Comparison of ENCODE assay signal across 8 mouse cellular contexts in the genomic region with DNA sequence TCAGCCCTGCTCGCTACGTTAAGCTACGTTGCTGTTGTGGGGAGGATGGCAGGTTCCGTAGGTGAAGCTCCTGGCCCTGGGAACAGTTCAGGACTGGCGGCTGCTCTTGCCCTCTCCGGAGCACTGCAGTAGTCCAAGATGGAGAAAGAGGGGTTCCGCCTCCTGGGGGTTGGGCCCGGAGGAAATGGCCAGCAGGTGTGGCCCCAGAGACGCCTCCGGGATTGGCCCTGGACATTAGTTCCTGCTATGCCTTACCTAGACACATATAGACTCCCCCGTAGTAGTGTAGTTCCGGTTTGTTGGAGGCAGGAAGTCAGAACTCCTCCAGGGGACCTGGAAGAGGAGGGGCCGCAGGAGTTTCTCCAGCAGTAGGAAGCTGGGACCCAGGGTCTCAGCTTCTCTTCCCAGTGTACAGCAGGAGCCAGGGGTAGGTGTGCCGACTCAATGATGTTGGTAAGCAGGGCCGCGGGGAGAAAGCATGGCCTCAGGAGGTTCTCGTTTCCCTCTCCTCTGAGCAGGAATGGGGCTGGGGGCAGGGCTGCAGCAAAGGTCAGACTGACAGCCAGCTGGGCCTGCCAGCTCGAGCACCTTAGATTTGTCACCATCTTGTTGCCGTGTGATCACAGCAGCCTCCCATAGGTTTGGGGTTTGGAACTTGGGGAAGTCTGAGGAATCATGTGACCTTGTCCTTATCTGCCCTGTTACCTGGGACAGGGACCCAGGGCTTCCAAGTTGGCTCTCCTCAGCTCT. TPM values are rescaled to one million over a fixed set of nuclear protein-coding genes. Genes with fewer than 3 reads are reported as not detected.
DNase-seq lines count a peak whose midpoint lies in the region; ATAC-seq and TF ChIP-seq lines count a peak whose summit lies in the region.

No protein-coding gene starts in this region.

- 72% methylated on average over 19 of the region's 19 CpGs for WGBS in hindbrain, embryonic 15.5 days
- WGBS in lung, embryonic 15.5 days: 34% methylated on average over 19 of the region's 19 CpGs

- H3K9ac ChIP-seq in hindbrain, embryonic 15.5 days: no peak overlapping the region
- H3K9ac ChIP-seq in lung, embryonic 15.5 days: peak overlapping the region; percentile 16

- no peak for TF ChIP-seq CTCF in G1E (IDR thresholded peaks at IDR 0.05; ENCODE audit: low read depth, low read length)

- peaks cover 30% of the 10 kb centered on the region for H3K4me1 ChIP-seq in G1E (ENCODE audit: insufficient read depth, low read depth, low read length)
- H3K4me1 ChIP-seq in hindbrain, embryonic 15.5 days (replicated peaks): peaks cover 35% of the 10 kb centered on the region
- peaks cover 67% of the 10 kb centered on the region for H3K4me1 ChIP-seq in lung, embryonic 15.5 days

- no peaks in the 10 kb centered on the region for H3K9me3 ChIP-seq in G1E (replicated peaks)
- H3K9me3 ChIP-seq in hindbrain, embryonic 15.5 days: no peaks in the 10 kb centered on the region
- H3K9me3 ChIP-seq in lung, embryonic 15.5 days: no peaks in the 10 kb centered on the region

- H3K27me3 ChIP-seq in G1E (ENCODE audit: insufficient read depth, low read length): peaks cover 10% of the 10 kb centered on the region; the same call in 1 of the 2 replicates
- H3K27me3 ChIP-seq in hindbrain, embryonic 15.5 days: no peaks in the 10 kb centered on the region
- H3K27me3 ChIP-seq in lung, embryonic 15.5 days: no peaks in the 10 kb centered on the region

- 0 out of 2 replicates have a peak overlapping the region, but pooled peaks have one; percentile 13 for H3K4me3 ChIP-seq in G1E (ENCODE audit: low read depth, low read length)
- no peak overlapping the region for H3K4me3 ChIP-seq in hindbrain, embryonic 15.5 days
- H3K4me3 ChIP-seq in lung, embryonic 15.5 days: peak overlapping the region; percentile 7; the same call in 1 of the 2 replicates

- H3K36me3 ChIP-seq in G1E (replicated peaks): peaks cover 38% of the 10 kb centered on the region
- 0 out of 2 replicates have a peak, but pooled peaks cover 3% of the 10 kb centered on the region for H3K36me3 ChIP-seq in hindbrain, embryonic 15.5 days
- H3K36me3 ChIP-seq in lung, embryonic 15.5 days: peaks cover 32% of the 10 kb centered on the region

- peak overlapping the region; percentile 50; the same call in 1 of the 2 replicates for H3K27ac ChIP-seq in hindbrain, embryonic 15.5 days (replicated peaks)
- peak overlapping the region; percentile 91 for H3K27ac ChIP-seq in lung, embryonic 15.5 days

- DNase-seq in heart, adult 11 months: peak; percentile 96
- DNase-seq in heart, adult 18-20 months: no peak
- no peak for DNase-seq in G1E (ENCODE audit: low spot score)
- DNase-seq in yolk sac, embryonic 10.5 days (ENCODE audit: low spot score): peak; percentile 83
- no peak for DNase-seq in cerebellum, postnatal 14 days
- no peak for DNase-seq in testis, postnatal 14 days (ENCODE audit: low spot score)

- ATAC-seq in G1E (ENCODE audit: extremely low read depth, insufficient number of reproducible peaks, low FRiP score, poor library complexity, severe bottlenecking): no peak
- ATAC-seq in hindbrain, embryonic 15.5 days (ENCODE audit: low FRiP score, low read depth): no peak
- no peak for ATAC-seq in lung, embryonic 15.5 days (ENCODE audit: borderline replicate concordance, extremely low read depth, low FRiP score, low TSS enrichment)

- no peak overlapping the region for H3K4me2 ChIP-seq in hindbrain, embryonic 15.5 days
- peak overlapping the region; percentile 46 for H3K4me2 ChIP-seq in lung, embryonic 15.5 days

RNA-seq across cellular contexts. Expression of a gene that starts 16.5 kb away (rescaled TPM):
- 100 to 1,000 TPM; 624 to 648 TPM for total RNA-seq in heart, adult 18-20 months (2021)
- 870 and 980 TPM in 2 replicates for total RNA-seq in G1E (2014; fragmentation: Nextera tagmentation)
- 1,362 and 1,673 TPM in 2 replicates for total RNA-seq in G1E (2017)
- 712 and 915 TPM in 2 replicates for polyA plus RNA-seq in G1E (2012)
- 801 and 847 TPM in 2 replicates for polyA plus RNA-seq in hindbrain, embryonic 15.5 days (2015; fragmentation: Nextera tagmentation; extraction: Ambion mirVana)
- polyA plus RNA-seq in lung, embryonic 15.5 days (2015; fragmentation: Nextera tagmentation; extraction: Ambion mirVana): 1,589 and 1,600 TPM in 2 replicates

RNA-seq across cellular contexts. Expression of a gene that starts 22.2 kb away (rescaled TPM):
- 10 to 100 TPM; 39.1 to 41.5 TPM for total RNA-seq in heart, adult 18-20 months (2021)
- total RNA-seq in G1E (2014; fragmentation: Nextera tagmentation) (78.5 and 96.0 TPM in 2 replicates), G1E (2017) (44.6 and 45.7 TPM in 2 replicates)
- 137 and 158 TPM in 2 replicates for polyA plus RNA-seq in G1E (2012)
- 40.6 and 44.4 TPM in 2 replicates for polyA plus RNA-seq in hindbrain, embryonic 15.5 days (2015; fragmentation: Nextera tagmentation; extraction: Ambion mirVana)
- polyA plus RNA-seq in lung, embryonic 15.5 days (2015; fragmentation: Nextera tagmentation; extraction: Ambion mirVana): 35.6 and 40.0 TPM in 2 replicates

RNA-seq across cellular contexts. Expression of a gene that starts 36.3 kb away (rescaled TPM):
- total RNA-seq in heart, adult 18-20 months (2021): 10 to 100 TPM; 34.0 to 35.1 TPM
- 17.8 and 25.8 TPM in 2 replicates for total RNA-seq in G1E (2014; fragmentation: Nextera tagmentation)
- 12.0 and 14.2 TPM in 2 replicates for total RNA-seq in G1E (2017)
- 62.9 and 63.3 TPM in 2 replicates for polyA plus RNA-seq in G1E (2012)
- polyA plus RNA-seq in hindbrain, embryonic 15.5 days (2015; fragmentation: Nextera tagmentation; extraction: Ambion mirVana): 22.0 and 24.3 TPM in 2 replicates
- polyA plus RNA-seq in lung, embryonic 15.5 days (2015; fragmentation: Nextera tagmentation; extraction: Ambion mirVana): 57.1 and 58.6 TPM in 2 replicates

RNA-seq across cellular contexts. Expression of a gene that starts 58.3 kb away (rescaled TPM):
- 10 to 100 TPM; 13.6 to 19.5 TPM for total RNA-seq in heart, adult 18-20 months (2021)
- total RNA-seq in G1E (2014; fragmentation: Nextera tagmentation) (27.5 and 29.7 TPM in 2 replicates), G1E (2017) (9.3 and 14.8 TPM in 2 replicates)
- polyA plus RNA-seq in G1E (2012): 8.0 and 13.3 TPM in 2 replicates
- polyA plus RNA-seq in hindbrain, embryonic 15.5 days (2015; fragmentation: Nextera tagmentation; extraction: Ambion mirVana): 27.3 and 32.2 TPM in 2 replicates
- polyA plus RNA-seq in lung, embryonic 15.5 days (2015; fragmentation: Nextera tagmentation; extraction: Ambion mirVana): 27.2 and 30.4 TPM in 2 replicates

Comparison
In these comparisons a context has a peak if more than half of its experiments do, and no peak if none do; other contexts are left out.
1. DNase-seq: peak in heart, adult 11 months (single experiment) and yolk sac, embryonic 10.5 days (single experiment); none in heart, adult 18-20 months (0 of 2), G1E (single experiment), cerebellum, postnatal 14 days (0 of 2) and testis, postnatal 14 days (single experiment).